Mouse (Mus musculus) lung, postnatal 0 days (tissue): ENCODE results near the gene Esf1.

ENCODE experiments used
- CTCF ChIP-seq: IDR thresholded peaks from 2 replicates; pipeline ENCODE4 v1.5.1; 2016; ENCODE audit warnings: antibody characterized with exemption, mild to moderate bottlenecking
- EP300 ChIP-seq: IDR thresholded peaks from 2 replicates; pipeline ENCODE4 v1.6.1; 2016; ENCODE audit warnings: antibody characterized with exemption, mild to moderate bottlenecking, control low read depth

DNA sequence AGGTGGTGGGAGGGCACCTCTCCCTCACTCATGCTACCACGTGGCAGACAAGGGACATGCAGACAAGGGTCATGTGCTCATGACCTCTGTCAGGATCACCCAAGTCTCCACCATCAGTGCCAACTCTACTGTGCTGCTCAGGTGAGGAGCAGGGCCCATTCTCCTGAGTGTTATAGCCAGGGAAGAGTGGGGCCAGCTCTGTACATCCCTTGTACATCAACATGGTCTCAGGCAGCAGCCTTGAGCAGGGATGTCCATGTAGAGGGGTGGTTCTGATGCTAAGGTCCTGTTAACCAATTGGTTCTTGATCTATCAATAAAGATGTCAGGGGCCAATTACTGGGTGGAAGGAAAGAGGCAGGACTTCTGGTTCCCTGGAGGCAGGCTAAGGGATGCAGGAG, 61.4 kb downstream of the Esf1 start:
- TF ChIP-seq CTCF: no peak
- TF ChIP-seq EP300: no peak
